Mouse (Mus musculus) heart, postnatal 0 days (tissue): ENCODE data around the gene Angel1.

Experiments used
- CTCF ChIP-seq: IDR thresholded peaks from 2 replicates; pipeline ENCODE4 v1.5.1; 2016; ENCODE audit warnings: antibody characterized with exemption, control low read depth, low read depth
- EP300 ChIP-seq: IDR thresholded peaks from 2 replicates; pipeline ENCODE4 v1.6.1; 2016; ENCODE audit warnings: antibody characterized with exemption, low read depth

- TF ChIP-seq CTCF, result no peak
- no peak for TF ChIP-seq EP300
These were observed 65.8 kb downstream of the Angel1 start for GRCm38 (mm10) chr12:86660466-86660865.
